Mouse (Mus musculus): ENCODE measurements around the gene Etv5.

DNA sequence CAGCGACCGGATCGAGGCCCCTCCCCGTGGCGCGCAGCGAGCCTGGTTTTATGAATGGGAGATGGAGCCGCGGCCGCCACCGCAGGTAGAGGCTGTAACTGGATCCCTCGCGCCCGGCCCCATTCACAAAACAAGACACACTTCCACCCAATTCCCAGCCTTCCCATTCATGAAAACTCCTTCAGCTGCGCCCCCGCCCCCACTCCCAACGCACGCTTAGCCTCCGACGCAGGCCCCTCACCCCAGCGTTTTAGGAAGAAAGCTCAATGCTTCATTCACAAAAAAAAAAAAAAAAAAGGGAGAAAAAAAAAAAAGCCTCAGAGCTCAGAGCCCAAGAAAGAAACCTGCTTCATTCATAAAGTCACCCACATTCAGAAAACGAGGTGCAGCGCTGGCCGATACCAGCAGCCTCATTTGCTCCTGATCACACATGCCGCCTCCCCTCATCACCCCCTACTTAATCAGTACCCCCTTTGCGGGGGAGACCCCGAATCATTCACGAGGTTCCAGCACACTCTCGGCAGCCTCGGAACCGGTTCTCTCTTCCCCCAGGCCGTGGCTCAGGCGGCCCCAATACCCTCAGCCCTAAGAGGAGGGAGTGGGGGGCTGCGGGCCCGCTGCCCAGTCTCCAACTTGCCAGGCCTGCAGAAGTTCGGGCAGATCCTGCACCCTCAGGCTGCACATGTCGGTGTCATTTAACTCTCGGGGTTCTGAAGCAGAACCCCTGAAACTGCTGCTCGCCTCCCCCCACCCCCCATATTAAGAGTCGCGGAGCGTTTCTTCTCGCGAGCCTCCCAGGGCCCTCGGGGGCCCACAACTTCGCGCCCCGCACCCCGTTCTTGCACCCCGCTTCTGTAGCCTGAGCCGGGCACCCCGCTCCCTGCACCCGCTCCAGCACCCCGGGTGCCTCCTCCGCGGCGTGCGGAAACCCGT is 812 bp downstream of the Etv5 start:
- TF ChIP-seq CTCF (IDR thresholded peaks at IDR 0.05; ENCODE audit: control insufficient read depth, insufficient read depth, low read length) (no peak), POLR2A (IDR thresholded peaks at IDR 0.05; ENCODE audit: borderline replicate concordance, control insufficient read depth, low read depth, low read length) (no peak)
